Mouse (Mus musculus) stomach, postnatal 0 days (tissue): Measurements from ENCODE around the gene Neurog3.

Experiments used
- CTCF ChIP-seq: IDR thresholded peaks from 2 replicates; pipeline ENCODE4 v1.5.1; 2016; ENCODE audit warnings: antibody characterized with exemption, low read depth, mild to moderate bottlenecking, moderate library complexity
- EP300 ChIP-seq: optimal IDR thresholded peaks from 2 replicates; pipeline ENCODE3; 2016; ENCODE audit warnings: antibody characterized with exemption

DNA sequence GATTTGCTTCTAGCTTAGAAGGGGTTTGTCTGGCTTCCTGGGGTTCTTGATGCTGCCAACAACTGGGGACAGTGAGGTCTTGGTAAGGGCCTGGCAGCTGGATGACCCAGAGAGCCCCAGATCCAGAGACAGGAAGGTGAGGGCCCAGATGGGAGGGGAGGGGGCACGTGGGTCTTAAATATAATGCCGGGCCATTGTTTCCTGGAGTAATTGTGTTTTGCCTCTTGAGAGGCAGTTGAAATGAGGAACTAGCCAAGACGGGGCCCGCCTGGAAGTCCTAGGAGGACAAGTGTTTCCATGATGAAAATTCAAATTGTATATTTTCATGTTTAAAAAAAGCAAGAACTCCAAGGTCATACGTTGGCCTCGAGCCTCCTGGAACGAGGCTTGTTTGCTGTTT lies 39.0 kb upstream of the Neurog3 start:
- TF ChIP-seq CTCF = no peak
- no peak for TF ChIP-seq EP300
